Mouse (Mus musculus): ENCODE results near the gene Olfr490. TPM values are rescaled to one million over a fixed set of nuclear protein-coding genes. Genes with fewer than 3 reads are reported as not detected.

Olfr490 gene
- polyA plus RNA-seq (2015; fragmentation: Nextera tagmentation; extraction: Ambion mirVana), result not detected in 2 replicates

DNA sequence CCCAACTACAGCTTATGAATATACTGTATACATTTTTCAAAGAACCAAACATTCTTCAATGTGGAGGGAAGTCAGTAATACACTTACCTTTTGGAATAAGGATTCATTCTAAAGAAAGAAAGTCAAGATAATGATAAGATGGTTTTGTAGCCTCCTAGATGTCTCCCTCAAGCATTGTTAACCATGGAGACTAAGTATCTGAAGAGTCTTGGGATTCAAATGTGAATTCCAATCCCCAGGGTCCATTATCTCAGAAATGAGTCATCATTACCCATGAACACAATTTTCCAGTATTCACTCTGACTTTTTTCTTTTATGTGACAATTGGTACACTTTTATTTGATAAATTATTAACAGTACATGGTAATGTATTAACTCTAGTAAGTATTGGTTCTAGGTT is at the start of gene Olfr490:
Olfr490 (minus strand) TSS at position 101 of the 400 bp plus-strand sequence.
- Histone ChIP-seq H3K9ac (no peak within 1 kb of the TSS), H3K36me3 (no peaks in the 10 kb centered on the region), H3K9me3 (no peaks in the 10 kb centered on the region), H3K4me2 (no peak within 1 kb of the TSS), H3K4me1 (replicated peaks) (no peaks in the 10 kb centered on the region), H3K4me3 (no peak within 1 kb of the TSS), H3K27ac (no peak within 1 kb of the TSS), H3K27me3 (no peaks in the 10 kb centered on the region)
- ATAC-seq (ENCODE audit: low FRiP score), result no peak

DNA sequence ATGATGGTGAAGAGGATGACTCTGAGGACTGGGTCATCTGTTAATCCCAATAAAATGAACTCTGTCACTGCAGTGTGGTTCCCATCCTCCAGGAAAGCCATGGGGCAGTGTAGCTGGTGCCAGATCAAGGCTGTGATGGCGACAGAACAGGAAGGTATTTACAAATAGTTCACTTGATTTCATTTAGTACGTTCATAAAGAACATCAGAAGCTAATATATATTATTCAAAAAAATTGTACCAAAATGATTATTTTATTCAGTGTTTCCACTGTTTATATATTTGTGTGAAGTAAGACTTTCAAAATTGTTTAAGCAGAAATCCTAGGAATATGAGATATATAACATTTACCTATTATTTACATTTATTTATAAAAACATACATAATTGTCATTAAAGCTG is 34.8 kb upstream of the Olfr490 start, which contains the start of gene Olfr492:
Olfr492 (minus strand) TSS at position 101 of the 400 bp plus-strand sequence.
- Histone ChIP-seq H3K27ac (no peak within 1 kb of the TSS), H3K36me3 (no peaks in the 10 kb centered on the region), H3K4me1 (replicated peaks) (no peaks in the 10 kb centered on the region), H3K4me3 (no peak within 1 kb of the TSS), H3K27me3 (no peaks in the 10 kb centered on the region), H3K4me2 (no peak within 1 kb of the TSS), H3K9me3 (no peaks in the 10 kb centered on the region), H3K9ac (no peak within 1 kb of the TSS)
- WGBS, result 92% methylated on average over 2 of the region's 2 CpGs
- ATAC-seq (ENCODE audit: low FRiP score), result no peak

DNA sequence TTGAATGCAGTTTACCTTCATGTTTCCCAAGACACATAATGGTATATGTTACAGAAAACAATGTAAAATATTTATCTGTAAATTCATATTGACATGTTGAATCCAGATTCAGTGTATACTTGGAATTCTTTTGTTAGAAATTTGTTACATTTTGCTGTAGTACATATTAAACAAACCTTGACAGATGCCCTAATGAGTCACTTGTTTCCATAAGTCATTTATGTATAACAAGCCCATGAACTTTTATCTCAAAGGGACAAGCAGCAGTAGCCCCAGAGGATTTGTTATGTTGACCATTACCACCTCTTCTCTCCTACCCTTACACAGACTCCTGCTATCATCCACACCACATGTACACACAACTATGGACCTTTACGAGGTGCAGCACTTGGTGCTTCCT is 24.4 kb upstream of the Olfr490 start, which contains the start of gene Olfr491:
Olfr491 (plus strand) TSS at position 301 of the 400 bp plus-strand sequence.
- no peak within 1 kb of the TSS for H3K9ac ChIP-seq
- H3K4me2 ChIP-seq, result no peak within 1 kb of the TSS
- H3K9me3 ChIP-seq, result no peaks in the 10 kb centered on the region
- no peak within 1 kb of the TSS for H3K4me3 ChIP-seq
- ATAC-seq (ENCODE audit: low FRiP score), result no peak
- no peak within 1 kb of the TSS for H3K27ac ChIP-seq
- H3K27me3 ChIP-seq, result no peaks in the 10 kb centered on the region
- no peaks in the 10 kb centered on the region for H3K4me1 ChIP-seq (replicated peaks)
- WGBS, result 70% methylated on average over 1 of the region's 1 CpGs
- H3K36me3 ChIP-seq, result no peaks in the 10 kb centered on the region

DNA sequence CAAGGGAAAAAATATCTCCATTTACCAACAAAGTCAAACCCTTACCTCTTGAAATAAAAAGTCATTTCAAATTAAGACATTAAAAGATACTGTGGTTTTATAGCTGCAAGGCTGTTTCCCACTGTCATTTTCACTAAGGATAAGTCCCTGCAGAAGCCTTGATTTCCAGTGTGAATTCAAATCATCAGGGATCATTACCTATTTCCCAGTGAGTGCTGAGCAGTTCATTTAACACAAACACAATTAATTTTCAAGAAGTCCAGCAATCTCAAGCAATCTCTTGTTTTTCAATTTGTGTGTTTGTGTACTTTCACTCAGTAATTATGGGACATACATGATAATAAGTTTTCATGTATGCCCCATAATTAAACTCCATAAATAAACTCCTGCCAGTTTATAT is 30.5 kb downstream of the Olfr490 start, which contains the start of gene Olfr488:
Olfr488 (minus strand) TSS at position 101 of the 400 bp plus-strand sequence.
- ATAC-seq (ENCODE audit: low FRiP score), result no peak

More for the DNA sequence above, 30.5 kb downstream of the Olfr490 start, which contains the start of gene Olfr488:
- H3K27ac ChIP-seq, result no peak within 1 kb of the TSS
- H3K27me3 ChIP-seq, result no peaks in the 10 kb centered on the region
- H3K9me3 ChIP-seq, result no peaks in the 10 kb centered on the region
- H3K4me3 ChIP-seq, result no peak within 1 kb of the TSS
- H3K4me2 ChIP-seq, result no peak within 1 kb of the TSS
- H3K9ac ChIP-seq, result no peak within 1 kb of the TSS
- H3K4me1 ChIP-seq (replicated peaks), result no peaks in the 10 kb centered on the region
- H3K36me3 ChIP-seq, result no peaks in the 10 kb centered on the region

Other genes with a start within 250 kb of the Olfr490 start
- not detected in 2 replicates for gene Olfr479, start 238.2 kb downstream of the Olfr490 start, polyA plus RNA-seq (2015; fragmentation: Nextera tagmentation; extraction: Ambion mirVana)
- gene Olfr480, start 221.6 kb downstream of the Olfr490 start, polyA plus RNA-seq (2015; fragmentation: Nextera tagmentation; extraction: Ambion mirVana), result not detected in 2 replicates
- gene Olfr481, start 209.1 kb downstream of the Olfr490 start, polyA plus RNA-seq (2015; fragmentation: Nextera tagmentation; extraction: Ambion mirVana), result not detected in 2 replicates
- gene Olfr482, start 191.3 kb downstream of the Olfr490 start, polyA plus RNA-seq (2015; fragmentation: Nextera tagmentation; extraction: Ambion mirVana), result not detected in 2 replicates
- not detected in 2 replicates for gene Olfr483, start 188.1 kb downstream of the Olfr490 start, polyA plus RNA-seq (2015; fragmentation: Nextera tagmentation; extraction: Ambion mirVana)
- not detected in 2 replicates for gene Olfr484, start 161.5 kb downstream of the Olfr490 start, polyA plus RNA-seq (2015; fragmentation: Nextera tagmentation; extraction: Ambion mirVana)
- gene Olfr485, start 129.1 kb downstream of the Olfr490 start, polyA plus RNA-seq (2015; fragmentation: Nextera tagmentation; extraction: Ambion mirVana), result not detected in 2 replicates
- gene Olfr486, start 116.2 kb downstream of the Olfr490 start, polyA plus RNA-seq (2015; fragmentation: Nextera tagmentation; extraction: Ambion mirVana), result not detected in 2 replicates
- gene Olfr487, start 74.3 kb downstream of the Olfr490 start, polyA plus RNA-seq (2015; fragmentation: Nextera tagmentation; extraction: Ambion mirVana), result not detected in 2 replicates
- not detected in 2 replicates for gene Olfr488, start 30.6 kb downstream of the Olfr490 start, polyA plus RNA-seq (2015; fragmentation: Nextera tagmentation; extraction: Ambion mirVana)
- not detected in 2 replicates for gene Olfr491, start 24.5 kb upstream of the Olfr490 start, polyA plus RNA-seq (2015; fragmentation: Nextera tagmentation; extraction: Ambion mirVana)
- not detected in 2 replicates for gene Olfr492, start 34.7 kb upstream of the Olfr490 start, polyA plus RNA-seq (2015; fragmentation: Nextera tagmentation; extraction: Ambion mirVana)
- not detected in 2 replicates for gene Olfr493, start 58.0 kb upstream of the Olfr490 start, polyA plus RNA-seq (2015; fragmentation: Nextera tagmentation; extraction: Ambion mirVana)
- gene Olfr494, start 76.4 kb upstream of the Olfr490 start, polyA plus RNA-seq (2015; fragmentation: Nextera tagmentation; extraction: Ambion mirVana), result not detected in 2 replicates
- gene Olfr495, start 104.2 kb upstream of the Olfr490 start, polyA plus RNA-seq (2015; fragmentation: Nextera tagmentation; extraction: Ambion mirVana), result not detected in 2 replicates
- gene Olfr497, start 131.5 kb upstream of the Olfr490 start, polyA plus RNA-seq (2015; fragmentation: Nextera tagmentation; extraction: Ambion mirVana), result not detected in 2 replicates
- not detected in 2 replicates for gene Olfr498, start 176.4 kb upstream of the Olfr490 start, polyA plus RNA-seq (2015; fragmentation: Nextera tagmentation; extraction: Ambion mirVana)
- not detected in 2 replicates for gene Olfr502, start 236.1 kb upstream of the Olfr490 start, polyA plus RNA-seq (2015; fragmentation: Nextera tagmentation; extraction: Ambion mirVana)